Mouse (Mus musculus): ENCODE data around the gene Gm9045. TPM values are rescaled to one million over a fixed set of nuclear protein-coding genes. Genes with fewer than 3 reads are reported as not detected.
"Not testable (repeated sequence)": the region's sequence is repeated elsewhere in the genome, so short reads cannot be mapped to it uniquely, and the experiment has no call there.

The Gm9045 gene
- polyA plus RNA-seq, 1 experiment from 2014 or later, result not detected

DNA sequence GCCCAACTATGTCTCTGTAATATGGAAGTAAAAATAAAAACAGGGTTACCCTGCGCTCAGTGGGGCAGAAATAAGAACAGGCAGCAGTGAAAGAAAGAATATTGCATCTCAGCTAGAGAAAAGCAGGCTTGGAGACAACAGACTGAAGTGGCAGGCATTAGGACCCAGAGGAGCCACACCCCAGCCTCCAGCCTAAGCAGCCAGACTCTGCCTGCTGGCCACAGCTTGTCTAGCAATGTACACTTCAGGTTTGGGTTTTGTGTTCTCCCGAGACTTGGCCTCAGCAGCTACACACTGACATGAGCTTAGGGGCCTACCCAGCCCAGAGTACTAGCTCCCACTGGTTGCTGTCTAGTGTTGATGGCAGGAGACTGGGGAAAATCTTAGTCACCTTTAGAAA, 35.5 kb downstream of the Gm9045 start:
- not testable (repeated sequence) for H3K4me3 ChIP-seq (ENCODE audit: low read depth, low read length); H3K27me3 ChIP-seq (replicated peaks; ENCODE audit: control insufficient read depth, insufficient read depth, low read length); H3K36me3 ChIP-seq (ENCODE audit: control insufficient read depth, insufficient read depth, low read length); H3K9me3 ChIP-seq (ENCODE audit: control insufficient read depth, low read length); DNase-seq (ENCODE audit: low spot score); H3K9ac ChIP-seq (ENCODE audit: low read depth, low read length); H3K27ac ChIP-seq (ENCODE audit: low read depth, low read length); ATAC-seq (replicated peaks; ENCODE audit: low FRiP score); H3K4me1 ChIP-seq (replicated peaks; ENCODE audit: control insufficient read depth, insufficient read depth, low read length); H3K4me2 ChIP-seq
- WGBS, result 39% methylated on average over 2 of the region's 2 CpGs

DNA sequence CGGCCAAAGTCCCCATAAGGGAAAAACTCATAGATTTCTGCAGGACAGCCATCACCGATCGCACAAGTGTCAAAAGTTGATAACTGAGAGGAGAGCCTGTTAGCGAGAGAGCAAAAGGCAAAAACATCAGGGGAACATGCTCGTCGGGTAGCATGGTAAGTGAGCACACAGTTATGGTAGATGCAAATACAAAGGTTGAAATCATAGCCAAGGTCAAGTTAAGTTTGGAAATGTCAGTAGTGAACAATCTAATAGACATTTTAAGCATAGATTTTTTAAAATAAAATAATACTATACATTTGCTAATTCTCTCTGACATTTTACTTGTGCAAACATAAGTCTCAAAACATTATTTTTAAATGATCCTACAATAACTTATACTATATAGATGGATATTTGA, 42.7 kb downstream of the Gm9045 start, which contains the start of gene Iltifb:
Gene Iltifb, minus strand, starts transcription at position 101 of the 400 bp plus-strand sequence.
- H3K36me3 ChIP-seq (ENCODE audit: control insufficient read depth, insufficient read depth, low read length), result no peaks in the 10 kb centered on the region
- no peaks in the 10 kb centered on the region for H3K9me3 ChIP-seq (ENCODE audit: control insufficient read depth, low read length)
- 88% methylated on average over 6 of the region's 6 CpGs for WGBS
- no peak within 1 kb of the TSS for H3K27ac ChIP-seq (ENCODE audit: low read depth, low read length)
- ATAC-seq (replicated peaks; ENCODE audit: low FRiP score) (no peak), DNase-seq (ENCODE audit: low spot score) (no peak)
- H3K4me2 ChIP-seq, result no peak within 1 kb of the TSS
- no peaks in the 10 kb centered on the region for H3K4me1 ChIP-seq (replicated peaks; ENCODE audit: control insufficient read depth, insufficient read depth, low read length)
- no peak within 1 kb of the TSS for H3K9ac ChIP-seq (ENCODE audit: low read depth, low read length)
- H3K4me3 ChIP-seq (ENCODE audit: low read depth, low read length), result no peak within 1 kb of the TSS
- no peaks in the 10 kb centered on the region for H3K27me3 ChIP-seq (replicated peaks; ENCODE audit: control insufficient read depth, insufficient read depth, low read length)

Other genes with a start within 250 kb of the Gm9045 start
- gene Mdm1, start 196.0 kb downstream of the Gm9045 start, polyA plus RNA-seq (2014; fragmentation: Nextera tagmentation; extraction: Ambion mirVana), result 26.3 and 33.4 TPM in 2 replicates
- not detected in 2 replicates for gene Il22, start 132.9 kb downstream of the Gm9045 start, polyA plus RNA-seq (2014; fragmentation: Nextera tagmentation; extraction: Ambion mirVana)
- gene Gm32717, start 97.1 kb downstream of the Gm9045 start, polyA plus RNA-seq (2014; fragmentation: Nextera tagmentation; extraction: Ambion mirVana), result not detected in 2 replicates
- gene Gm32802, start 79.1 kb downstream of the Gm9045 start, polyA plus RNA-seq (2014; fragmentation: Nextera tagmentation; extraction: Ambion mirVana), result not detected in 2 replicates
- gene Iltifb, start 42.8 kb downstream of the Gm9045 start, polyA plus RNA-seq (2014; fragmentation: Nextera tagmentation; extraction: Ambion mirVana), result not detected in 2 replicates
- gene Gm9040, start 10.9 kb downstream of the Gm9045 start, polyA plus RNA-seq (2014; fragmentation: Nextera tagmentation; extraction: Ambion mirVana), result not detected in 2 replicates
- gene Gm9044, start 5.4 kb downstream of the Gm9045 start, polyA plus RNA-seq (2014; fragmentation: Nextera tagmentation; extraction: Ambion mirVana), result not detected in 2 replicates
- gene Gm9046, start 5.4 kb upstream of the Gm9045 start, polyA plus RNA-seq (2014; fragmentation: Nextera tagmentation; extraction: Ambion mirVana), result not detected in 2 replicates
- gene Gm9048, start 10.8 kb upstream of the Gm9045 start, polyA plus RNA-seq (2014; fragmentation: Nextera tagmentation; extraction: Ambion mirVana), result 0.09 TPM in 1 of 2 replicates, not detected in the other
- gene Gm9049, start 16.3 kb upstream of the Gm9045 start, polyA plus RNA-seq (2014; fragmentation: Nextera tagmentation; extraction: Ambion mirVana), result not detected in 2 replicates
- not detected in 2 replicates for gene Ifng, start 103.2 kb upstream of the Gm9045 start, polyA plus RNA-seq (2014; fragmentation: Nextera tagmentation; extraction: Ambion mirVana)

All from liver, embryonic 11.5 days (tissue).